ENCODE assay signal across 8 mouse cellular contexts in genomic region chr15:89195690-89196312, GRCm38 (mm10). TPM values are rescaled to one million over a fixed set of nuclear protein-coding genes. Genes with fewer than 3 reads are reported as not detected.
A peak's percentile ranks its signal among the peaks of the same experiment; 100 is the strongest.
DNase-seq lines count a peak whose midpoint lies in the region; ATAC-seq and TF ChIP-seq lines count a peak whose summit lies in the region.

No protein-coding gene starts in this region.

- DNase-seq in Patski (ENCODE audit: low read depth, low spot score): no peak
- DNase-seq in cerebellum, postnatal 10 days: peak; percentile 95 to 97
- peak; percentile 84 to 89 for DNase-seq in frontal cortex, postnatal 14 days (ENCODE audit: low spot score in 2 of 2)
- DNase-seq in left cerebral cortex, adult 18-20 months (ENCODE audit: low spot score in 2 of 2): peak; percentile 90 to 92
- peak; percentile 89 to 90 for DNase-seq in right cerebral cortex, adult 2 months (ENCODE audit: low spot score in 2 of 2)
- peak; percentile 71 for DNase-seq in urinary bladder, postnatal 10 days (ENCODE audit: low spot score)

- in situ Hi-C loops in Patski (cut with MboI; ENCODE audit: low pct_unique_long_range_greater_than_20kb): no loop called here

- CTCF ChIA-PET in Patski (lab: Charles Lee): interaction anchor here (0.8 to 2.7 kb wide), 10 partner anchors 9 to 67 kb away, joined by 3 to 15 read pairs (median 4); partner anchors contain the start of genes Hdac10 and Ppp6r2

- H3K9me3 ChIP-seq in hindbrain, embryonic 13.5 days: no peaks in the 10 kb centered on the region

- H3K4me3 ChIP-seq in hindbrain, embryonic 13.5 days: peak overlapping the region; percentile 79
- H3K4me3 ChIP-seq in macrophage (ENCODE audit: inconsistent target): peak overlapping the region; percentile 43

- no peaks in the 10 kb centered on the region for H3K27me3 ChIP-seq in Patski
- no peaks in the 10 kb centered on the region for H3K27me3 ChIP-seq in hindbrain, embryonic 13.5 days

- H3K4me1 ChIP-seq in hindbrain, embryonic 13.5 days (replicated peaks): peaks cover 17% of the 10 kb centered on the region

- peaks cover 10% of the 10 kb centered on the region for H3K36me3 ChIP-seq in hindbrain, embryonic 13.5 days
- H3K36me3 ChIP-seq in macrophage (ENCODE audit: inconsistent target): no peaks in the 10 kb centered on the region

- peak; percentile 88 for ATAC-seq in Patski
- ATAC-seq in hindbrain, embryonic 13.5 days (ENCODE audit: low FRiP score): peak; percentile 94

- peak overlapping the region; percentile 95 for H3K9ac ChIP-seq in hindbrain, embryonic 13.5 days

- WGBS in hindbrain, embryonic 13.5 days: under 1% methylated on average over 24 of the region's 25 CpGs
- under 1% methylated on average over 23 of the region's 25 CpGs for WGBS in macrophage (ENCODE audit: missing documents)

- H3K4me2 ChIP-seq in hindbrain, embryonic 13.5 days: peak overlapping the region; percentile 51

- peak overlapping the region; percentile 98 for H3K27ac ChIP-seq in hindbrain, embryonic 13.5 days
- peak overlapping the region; percentile 59 for H3K27ac ChIP-seq in macrophage

- TF ChIP-seq CTCF in Patski (IDR thresholded peaks at IDR 0.05): no peak

- H3K79me2 ChIP-seq in macrophage (ENCODE audit: inconsistent target): no peaks in the 10 kb centered on the region

- POLR2A ChIA-PET in Patski (lab: Charles Lee): interaction anchor here (0.8 to 2.1 kb wide), 11 partner anchors 9 to 95 kb away, joined by 3 to 13 read pairs (median 5); partner anchors contain the start of genes Ppp6r2 and Tubgcp6

RNA-seq across cellular contexts. Expression of gene Dennd6b, which starts 0.5 kb away (rescaled TPM):
- polyA plus RNA-seq in Patski (2021): 11.3 TPM
- polyA plus RNA-seq in hindbrain, embryonic 13.5 days (2015; fragmentation: Nextera tagmentation; extraction: Ambion mirVana): 75.1 and 86.5 TPM in 2 replicates
- 10 to 100 TPM; 45.9 to 52.9 TPM for total RNA-seq in left cerebral cortex, adult 18-20 months (2021)
- 10 to 100 TPM; 13.0 to 92.2 (median 42.9) TPM for total RNA-seq in macrophage (2018; cell fraction: chromatin; rRNA removed)
- total RNA-seq in macrophage (2018; cell fraction: cytosol; rRNA removed): 1 to 10 TPM in 15 of 26 experiments, under 1 TPM in 11; 0.47 to 5.8 (median 1.3) TPM
- total RNA-seq in macrophage (2018; cell fraction: nucleus; rRNA removed): 10 to 100 TPM in 25 of 26 experiments, 1 to 10 TPM in 1; 7.9 to 62.1 (median 21.2) TPM
- polyA plus RNA-seq in macrophage (2018): 0.80 to 2.0 TPM (median 1.1 TPM) in 3 replicates

RNA-seq across cellular contexts. Expression of gene Plxnb2, which starts 15.2 kb away (rescaled TPM):
- 444 TPM for polyA plus RNA-seq in Patski (2021)
- polyA plus RNA-seq in hindbrain, embryonic 13.5 days (2015; fragmentation: Nextera tagmentation; extraction: Ambion mirVana): 99.2 and 104 TPM in 2 replicates
- 10 to 100 TPM; 47.3 to 54.9 TPM for total RNA-seq in left cerebral cortex, adult 18-20 months (2021)
- 100 to 1,000 TPM in 21 of 26 experiments, 10 to 100 TPM in 5; 56.4 to 466 (median 272) TPM for total RNA-seq in macrophage (2018; cell fraction: chromatin; rRNA removed)
- 100 to 1,000 TPM; 231 to 545 (median 345) TPM for total RNA-seq in macrophage (2018; cell fraction: cytosol; rRNA removed)
- 100 to 1,000 TPM; 287 to 804 (median 490) TPM for total RNA-seq in macrophage (2018; cell fraction: nucleus; rRNA removed)
- polyA plus RNA-seq in macrophage (2018): 226 to 333 TPM (median 246 TPM) in 3 replicates

RNA-seq across cellular contexts. Expression of gene Ppp6r2, which starts 15.6 kb away (rescaled TPM):
- polyA plus RNA-seq in Patski (2021): 37.2 TPM
- 82.8 and 87.3 TPM in 2 replicates for polyA plus RNA-seq in hindbrain, embryonic 13.5 days (2015; fragmentation: Nextera tagmentation; extraction: Ambion mirVana)
- 100 to 1,000 TPM; 155 to 157 TPM for total RNA-seq in left cerebral cortex, adult 18-20 months (2021)
- 100 to 1,000 TPM in 9 of 26 experiments, 10 to 100 TPM in 15, 1 to 10 TPM in 2; 8.9 to 124 (median 81.9) TPM for total RNA-seq in macrophage (2018; cell fraction: chromatin; rRNA removed)
- total RNA-seq in macrophage (2018; cell fraction: cytosol; rRNA removed): 10 to 100 TPM; 16.3 to 43.0 (median 25.8) TPM
- total RNA-seq in macrophage (2018; cell fraction: nucleus; rRNA removed): 10 to 100 TPM in 24 of 26 experiments, 1 to 10 TPM in 2; 8.8 to 85.5 (median 51.4) TPM
- 15.7 to 23.8 TPM (median 17.1 TPM) in 3 replicates for polyA plus RNA-seq in macrophage (2018)

RNA-seq across cellular contexts. Expression of gene Mapk11, which starts 46.4 kb away (rescaled TPM):
- polyA plus RNA-seq in Patski (2021) (16.3 TPM), macrophage (2018) (0.79 to 2.1 TPM (median 1.5 TPM) in 3 replicates)
- polyA plus RNA-seq in hindbrain, embryonic 13.5 days (2015; fragmentation: Nextera tagmentation; extraction: Ambion mirVana): 36.1 and 36.5 TPM in 2 replicates
- total RNA-seq in left cerebral cortex, adult 18-20 months (2021): 10 to 100 TPM; 49.1 to 55.1 TPM
- 10 to 100 TPM in 5 of 26 experiments, 1 to 10 TPM in 21; 2.3 to 40.1 (median 4.9) TPM for total RNA-seq in macrophage (2018; cell fraction: chromatin; rRNA removed)
- total RNA-seq in macrophage (2018; cell fraction: cytosol; rRNA removed): 1 to 10 TPM in 19 of 26 experiments, under 1 TPM in 7; 0.62 to 1.9 (median 1.3) TPM
- 10 to 100 TPM in 2 of 26 experiments, 1 to 10 TPM in 24; 1.5 to 17.6 (median 2.8) TPM for total RNA-seq in macrophage (2018; cell fraction: nucleus; rRNA removed)

RNA-seq across cellular contexts. Expression of gene Mapk12, which starts 55.3 kb away (rescaled TPM):
- 7.1 TPM for polyA plus RNA-seq in Patski (2021)
- 5.9 and 7.1 TPM in 2 replicates for polyA plus RNA-seq in hindbrain, embryonic 13.5 days (2015; fragmentation: Nextera tagmentation; extraction: Ambion mirVana)
- 1 to 10 TPM; 7.4 to 9.2 TPM for total RNA-seq in left cerebral cortex, adult 18-20 months (2021)
- 1 to 10 TPM in 1 of 26 experiments, under 1 TPM in 9, not detected in 16; 0.42 to 1.8 (median 0.62) TPM for total RNA-seq in macrophage (2018; cell fraction: chromatin; rRNA removed)
- total RNA-seq in macrophage (2018; cell fraction: cytosol; rRNA removed): under 1 TPM in 8 of 26 experiments, not detected in 18; 0.09 to 0.26 (median 0.14) TPM
- under 1 TPM in 3 of 26 experiments, not detected in 23; 0.35 to 0.99 (median 0.47) TPM for total RNA-seq in macrophage (2018; cell fraction: nucleus; rRNA removed)
- polyA plus RNA-seq in macrophage (2018): 0.09 TPM in 1 of 3 replicates, not detected in the others
